Mouse (Mus musculus) layer of hippocampus, adult 9-10 months (tissue): ENCODE measurements around the gene Gm5134.

Source experiments
- DNase-seq: peaks from one replicate; pipeline ENCODE4 v3.0.0; 2022; ENCODE audit warnings: low spot score

Gm5134 gene

DNA sequence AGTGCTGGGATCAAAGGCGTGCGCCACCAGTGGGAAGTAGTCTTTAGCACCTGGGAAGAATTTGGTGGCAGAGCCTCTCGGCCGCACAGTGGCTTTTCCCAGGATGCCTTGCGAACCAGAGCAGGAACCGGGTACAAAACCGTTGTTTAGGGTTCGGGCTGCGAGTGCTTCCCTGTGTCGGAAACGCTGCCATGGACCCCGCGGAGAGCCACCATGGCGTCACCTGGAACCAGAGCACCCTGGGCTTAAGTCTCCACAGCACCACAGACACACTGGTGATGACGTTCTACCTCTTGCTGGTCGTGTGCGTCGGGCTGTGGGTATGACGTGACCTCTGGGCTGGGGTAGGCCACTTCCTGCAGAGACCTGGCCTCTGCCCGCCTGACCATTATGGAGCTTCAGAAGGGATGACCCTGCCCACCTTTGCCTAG lies at the start of gene Gm5134:
Gene Gm5134 (plus strand): TSS at position 134 of the 431 bp plus-strand sequence.
- no peak for DNase-seq

DNA sequence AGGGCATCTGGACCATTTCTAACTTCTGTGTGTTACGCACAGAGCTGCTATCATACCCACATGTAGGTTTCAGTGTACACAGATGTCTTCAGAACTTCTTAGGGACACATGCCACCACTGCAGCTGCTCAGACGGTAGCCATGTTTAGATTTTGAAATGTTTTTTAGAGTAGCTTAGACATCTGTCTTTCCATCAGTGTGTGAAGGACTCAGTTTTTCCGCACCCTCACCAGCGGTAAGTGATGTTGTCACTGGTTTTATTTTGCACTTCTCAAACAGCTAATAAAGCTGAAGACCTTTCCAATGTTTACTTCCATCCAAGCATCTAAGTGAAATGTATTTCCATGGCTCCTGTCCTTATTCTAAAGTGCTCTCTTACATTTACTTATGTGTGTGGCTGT lies 47.4 kb upstream of the Gm5134 start:
- no peak for DNase-seq

DNA sequence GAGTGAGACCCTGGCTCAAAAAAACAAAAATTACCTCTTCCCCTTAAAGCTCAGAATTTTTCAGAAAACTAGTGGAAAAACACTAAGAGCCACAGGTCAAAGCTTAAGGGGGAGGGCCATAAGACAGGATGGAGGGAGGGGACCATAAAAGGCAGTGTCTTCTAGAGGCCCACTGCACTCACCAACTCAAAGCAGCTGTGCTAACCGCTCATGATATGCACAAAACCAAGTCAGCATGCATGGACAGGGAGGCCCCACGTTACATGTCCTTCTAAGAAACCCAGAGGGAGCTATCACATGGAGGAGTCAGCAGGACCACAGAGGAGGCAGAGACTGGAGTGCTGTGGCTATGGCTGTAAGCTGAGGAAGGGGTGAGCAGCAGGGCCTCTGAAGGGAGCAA lies 43.6 kb upstream of the Gm5134 start:
- DNase-seq = no peak

- no peak for DNase-seq
Measured at GRCm38 (mm10) chr10:75913013-75913589, 41.2 kb upstream of the Gm5134 start.

GRCm38 (mm10) chr10:75915557-75915956 lies 38.8 kb upstream of the Gm5134 start:
- DNase-seq = no peak

DNA sequence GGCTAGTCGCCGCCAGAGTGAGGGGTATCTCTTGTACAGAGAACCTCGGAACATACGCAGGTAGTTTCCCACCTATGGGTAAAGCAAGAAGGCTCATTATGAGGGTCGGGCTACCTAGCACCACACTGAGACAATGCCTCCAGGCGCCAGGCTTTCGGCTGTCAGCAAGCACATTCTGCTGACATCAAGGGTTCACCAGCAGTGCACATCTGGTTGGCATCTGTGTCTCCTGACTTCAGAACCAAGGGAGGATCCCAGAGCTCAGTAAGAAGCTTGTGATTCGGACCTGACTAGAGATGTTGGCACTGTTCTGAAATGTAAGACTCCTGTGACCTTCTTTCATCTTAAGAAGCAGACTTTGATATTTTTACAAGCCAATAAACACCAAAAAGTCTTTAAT lies 37.5 kb upstream of the Gm5134 start:
- no peak for DNase-seq

DNA sequence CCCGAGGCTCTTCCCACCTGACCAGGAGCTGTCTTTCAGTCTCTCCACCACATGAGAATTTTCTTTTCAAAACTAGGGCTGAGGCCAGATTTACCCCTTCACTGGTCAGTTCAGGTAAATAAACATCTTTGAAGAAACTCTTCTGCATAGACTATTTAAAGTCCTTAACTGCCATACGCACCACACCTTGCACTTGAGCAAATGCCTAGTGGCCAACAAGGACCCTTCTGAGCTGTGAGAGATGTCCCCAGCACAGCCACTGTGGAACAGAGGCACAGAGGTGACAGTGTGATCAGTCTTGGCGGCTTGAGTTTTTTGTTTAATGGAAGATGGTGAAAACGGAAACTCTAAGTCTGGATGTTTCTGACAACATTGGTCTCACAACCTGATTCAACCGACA lies 35.3 kb upstream of the Gm5134 start:
- DNase-seq = no peak

- DNase-seq = peak; percentile 83
Measured at GRCm38 (mm10) chr10:75921026-75921725, 33.1 kb upstream of the Gm5134 start, which contains the start of gene Smarcb1. TSS of gene Smarcb1 (minus strand) at chr10:75921617.

GRCm38 (mm10) chr10:75921726-75922560 lies 32.4 kb upstream of the Gm5134 start:
- no peak for DNase-seq

DNA sequence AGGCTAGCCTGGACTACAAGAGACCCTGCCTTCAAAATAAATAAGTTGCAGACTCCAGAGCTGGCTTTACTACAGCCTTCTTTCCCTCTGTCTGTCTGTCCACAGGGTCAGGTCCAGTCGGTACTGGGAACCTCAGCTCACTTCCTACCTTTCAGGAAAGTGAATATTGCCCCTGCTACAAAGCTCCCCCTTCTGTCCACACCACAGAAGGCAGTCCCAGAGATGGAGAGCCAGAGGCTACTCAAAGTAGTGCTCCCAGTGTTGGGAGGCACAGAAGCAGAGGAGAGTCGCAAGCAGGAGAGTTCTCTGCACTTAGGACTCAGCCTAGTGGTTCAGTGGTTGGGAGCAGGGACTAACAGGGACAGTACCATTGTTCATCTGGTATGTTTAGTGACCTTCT lies 30.0 kb upstream of the Gm5134 start:
- DNase-seq = no peak

GRCm38 (mm10) chr10:75926396-75926795 lies 27.9 kb upstream of the Gm5134 start:
- no peak for DNase-seq

GRCm38 (mm10) chr10:75930304-75930703 lies 24.0 kb upstream of the Gm5134 start:
- DNase-seq = no peak

DNA sequence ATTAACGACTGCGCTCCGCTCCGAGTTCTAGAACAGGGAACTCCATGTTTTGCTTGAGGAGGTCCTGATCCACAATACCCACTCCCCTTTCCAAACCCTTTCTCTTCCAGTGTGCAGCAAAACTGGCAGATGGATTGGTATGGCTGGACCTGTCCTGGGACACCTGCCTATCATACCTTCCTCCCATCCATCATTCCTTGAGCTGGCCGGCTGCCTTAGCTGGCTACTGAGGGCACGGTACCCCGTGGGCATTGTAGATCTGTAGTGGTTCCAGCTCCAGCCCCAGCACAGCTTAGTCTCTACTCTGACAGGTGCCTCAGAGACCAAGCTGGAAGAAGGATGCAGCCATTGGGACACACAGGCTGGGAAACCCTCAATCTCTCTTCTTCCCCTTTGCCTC lies 23.0 kb upstream of the Gm5134 start:
- DNase-seq = no peak

- no peak for DNase-seq
Measured at GRCm38 (mm10) chr10:75932081-75932678, 22.1 kb upstream of the Gm5134 start.

- no peak for DNase-seq
Measured at GRCm38 (mm10) chr10:75932891-75933290, 21.4 kb upstream of the Gm5134 start, which contains the start of gene Chchd10. TSS of gene Chchd10 (plus strand) at chr10:75933130.

DNA sequence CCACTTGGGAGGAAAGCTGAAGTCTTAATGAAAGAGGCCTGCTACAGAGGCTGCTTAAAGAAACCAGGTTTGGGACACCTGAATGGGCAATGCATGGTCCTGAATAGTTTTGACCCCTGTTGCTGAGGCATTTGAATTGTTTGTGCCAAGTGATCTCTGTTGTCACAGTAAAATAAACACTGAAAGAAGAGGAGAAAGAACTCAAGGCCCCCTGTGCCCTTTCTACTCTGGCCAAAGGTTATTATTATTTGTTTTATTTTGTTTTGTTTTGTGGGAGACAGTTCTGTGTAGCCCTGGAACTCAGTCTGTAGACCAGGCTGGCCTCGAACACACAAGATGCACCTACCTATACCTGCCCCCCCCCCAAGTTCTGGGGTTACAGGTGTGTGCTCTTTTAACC lies 19.3 kb upstream of the Gm5134 start:
- DNase-seq = no peak

DNA sequence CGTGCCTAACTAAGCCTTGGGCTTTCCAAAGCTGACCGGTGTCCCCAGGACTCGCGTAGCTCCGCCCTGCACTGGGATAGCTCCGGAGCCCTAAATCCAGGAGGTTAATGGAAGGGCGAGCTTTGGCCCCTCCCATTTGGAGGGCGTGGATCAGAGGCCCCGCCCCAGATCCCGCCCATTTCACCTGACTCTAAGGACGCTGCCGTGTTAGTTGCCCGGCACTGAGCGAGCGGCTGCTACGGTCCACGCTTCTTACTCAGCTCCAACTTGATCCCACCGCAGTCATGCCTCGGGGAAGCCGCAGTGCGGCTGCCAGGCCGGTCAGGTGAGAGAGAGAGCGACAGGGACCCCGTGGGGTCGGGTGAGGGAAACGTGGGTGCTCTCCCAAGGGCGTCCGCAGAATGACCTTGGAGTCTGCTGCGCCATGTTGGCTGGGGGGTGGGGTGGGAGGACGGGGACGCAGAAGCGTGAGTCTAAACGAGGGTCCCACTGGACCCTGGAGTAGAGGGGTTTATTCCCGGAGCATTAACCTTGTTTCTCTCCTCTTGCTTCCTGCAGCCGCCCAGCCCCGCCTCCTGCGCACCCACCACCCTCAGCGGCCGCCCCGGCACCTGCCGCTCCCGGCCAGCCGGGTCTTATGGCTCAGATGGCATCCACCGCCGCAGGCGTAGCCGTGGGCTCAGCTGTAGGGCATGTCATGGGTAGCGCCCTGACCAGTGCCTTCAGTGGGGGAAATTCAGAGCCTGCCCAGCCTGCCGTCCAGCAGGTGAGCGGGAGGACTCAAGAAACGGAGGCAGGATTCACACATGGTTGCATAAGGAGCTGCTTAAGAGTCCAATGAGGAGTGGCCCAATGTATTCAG lies 18.4 kb upstream of the Gm5134 start, which contains the start of gene Mmp11:
Gene Mmp11 (minus strand): TSS at position 817 of the 862 bp plus-strand sequence.
- peak; percentile 42 for DNase-seq

DNA sequence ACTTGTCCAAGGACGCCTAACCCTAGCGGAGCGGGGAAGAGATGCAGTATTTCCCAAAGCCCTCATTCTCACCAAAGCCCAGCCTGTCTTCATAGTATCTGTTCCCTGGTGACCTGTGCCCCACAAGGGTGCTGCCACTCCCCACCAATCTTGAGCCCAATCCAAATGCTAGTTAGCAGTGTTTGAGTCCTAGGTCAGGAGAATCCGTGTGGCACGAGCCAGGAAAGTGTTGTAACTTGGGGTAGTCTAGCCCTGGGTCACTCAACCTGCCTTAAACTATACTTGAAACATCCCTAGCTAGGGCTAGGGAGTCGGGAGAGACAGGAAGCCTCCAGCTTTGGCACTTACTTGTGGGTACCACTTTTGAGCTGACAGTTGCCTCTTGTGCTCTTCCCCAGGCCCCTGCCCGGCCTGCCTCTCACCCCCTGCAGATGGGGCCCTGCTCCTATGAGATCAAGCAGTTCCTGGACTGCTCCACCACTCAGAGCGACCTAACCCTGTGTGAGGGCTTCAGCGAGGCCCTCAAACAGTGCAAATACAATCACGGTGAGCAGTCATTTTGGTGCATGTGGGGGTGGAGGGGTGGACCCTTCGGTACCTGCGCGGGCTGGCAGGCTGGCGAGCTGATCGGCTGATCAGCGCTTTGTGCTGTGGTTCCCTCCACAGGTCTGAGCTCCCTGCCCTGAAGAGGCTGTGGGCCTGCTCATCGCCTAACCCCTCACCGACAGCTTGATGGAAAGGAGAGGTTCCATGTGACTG lies 17.2 kb upstream of the Gm5134 start:
- DNase-seq = no peak

GRCm38 (mm10) chr10:75937851-75938643 lies 16.3 kb upstream of the Gm5134 start:
- no peak for DNase-seq
